Mouse (Mus musculus) adrenal gland (tissue): ENCODE data around the gene Pou6f2.

Experiments
- intact Hi-C: fragments of 180-260 bp; cut with DNase I; formaldehyde crosslinking; loops from one replicate; pipeline ENCODE4 v1.15.1; 2025
- long read RNA-seq, 2 experiments: library from polyadenylated mRNA; unstranded; transcript quantifications; one replicate each; pipeline ENCODE4 v2.0.0; 2020; ENCODE audit warnings: borderline replicate concordance in 1 of 2; ENCODE audit not compliant: insufficient replicate concordance in 1 of 2

Gene Pou6f2
- long read RNA-seq, experiment 1: 0 reads
- long read RNA-seq, experiment 2, partial matches to known transcripts: 0 of 1 reads
- long read RNA-seq, experiment 2, other reads (novel, unspliced or antisense): 1 of 1 reads

DNA sequence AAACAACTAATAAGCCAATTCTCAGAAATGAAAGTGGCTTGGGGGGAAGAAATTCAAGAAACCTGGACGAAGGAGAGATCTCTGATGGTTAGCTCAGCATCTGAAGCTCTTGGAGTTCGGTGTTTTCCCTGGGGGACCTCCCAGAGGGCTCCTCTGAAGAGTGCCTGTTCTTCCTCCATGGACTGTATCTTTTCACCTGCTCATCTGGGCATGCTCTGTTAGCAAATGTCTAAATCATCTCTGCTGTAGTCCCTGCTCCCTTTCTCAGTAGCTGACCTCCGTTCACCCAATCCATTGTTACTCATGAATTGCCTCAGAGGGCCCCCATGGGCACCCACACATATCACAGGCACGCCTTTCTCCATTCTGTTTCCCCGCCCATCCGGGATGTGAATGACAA, at the start of gene Pou6f2:
Pou6f2 (minus strand) TSS at position 101 of the 400 bp plus-strand sequence.
- intact Hi-C loops: no loop called here

GRCm38 (mm10) chr13:18439858-18440257, 42.4 kb upstream of the Pou6f2 start:
- intact Hi-C loops: no loop called here

- intact Hi-C loops: no loop called here
Measured at GRCm38 (mm10) chr13:18387673-18388072, 9.8 kb downstream of the Pou6f2 start.

DNA sequence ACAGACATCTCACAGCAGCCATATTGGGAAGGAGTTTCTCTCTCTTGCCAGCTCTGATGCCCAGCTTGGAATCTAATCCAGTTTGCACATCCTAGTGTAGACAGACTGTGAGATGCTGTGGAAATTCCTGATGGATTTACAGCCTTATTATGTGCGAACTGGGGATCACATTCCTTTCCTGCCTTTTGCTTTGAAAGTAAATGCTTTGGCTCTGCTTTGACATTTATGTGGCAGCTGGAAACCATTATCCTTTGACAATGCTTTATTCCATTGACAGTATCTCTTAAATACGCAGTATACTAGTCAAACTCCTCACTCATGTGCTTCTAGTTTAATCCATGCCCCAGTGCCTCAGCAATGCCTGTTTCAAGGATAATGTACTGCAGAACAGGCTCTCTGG, 34.1 kb downstream of the Pou6f2 start:
- intact Hi-C loops: no loop called here

- intact Hi-C loops: no loop called here
Measured at GRCm38 (mm10) chr13:18344580-18345333, 52.7 kb downstream of the Pou6f2 start.

- intact Hi-C loops: no loop called here
Measured at GRCm38 (mm10) chr13:18338910-18339501, 58.5 kb downstream of the Pou6f2 start.

GRCm38 (mm10) chr13:18338022-18338421, 59.5 kb downstream of the Pou6f2 start:
- intact Hi-C loops: no loop called here

- intact Hi-C loops: no loop called here
Measured at GRCm38 (mm10) chr13:18334035-18334434, 63.5 kb downstream of the Pou6f2 start.

GRCm38 (mm10) chr13:18332596-18332995, 64.9 kb downstream of the Pou6f2 start:
- intact Hi-C loops: no loop called here

- intact Hi-C loops: no loop called here
Measured at GRCm38 (mm10) chr13:18323980-18324678, 73.4 kb downstream of the Pou6f2 start.

GRCm38 (mm10) chr13:18323407-18323806, 74.1 kb downstream of the Pou6f2 start:
- intact Hi-C loops: no loop called here

- intact Hi-C loops: no loop called here
Measured at GRCm38 (mm10) chr13:18312613-18313012, 84.9 kb downstream of the Pou6f2 start.

DNA sequence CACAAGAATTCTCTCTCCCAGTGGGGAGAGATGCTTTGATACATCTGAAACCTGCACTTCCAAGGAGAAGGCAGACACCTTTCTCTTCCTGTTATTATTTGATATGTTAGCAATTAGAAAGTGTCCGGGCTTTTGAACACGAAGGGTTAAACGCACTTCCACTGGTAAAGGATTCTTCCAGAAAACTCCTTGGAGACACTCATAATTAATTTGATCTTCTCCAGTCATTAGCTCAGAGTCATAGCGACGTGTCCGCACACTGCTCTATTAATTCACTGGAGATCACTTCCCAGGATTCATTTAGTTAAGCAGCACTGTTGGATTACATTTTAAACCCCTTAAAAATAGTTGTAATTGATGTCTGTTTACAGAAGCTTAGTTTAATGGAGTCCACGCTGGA, 88.5 kb downstream of the Pou6f2 start:
- intact Hi-C loops: no loop called here

- intact Hi-C loops: no loop called here
Measured at GRCm38 (mm10) chr13:18306506-18307145, 90.9 kb downstream of the Pou6f2 start.

- intact Hi-C loops: no loop called here
Measured at GRCm38 (mm10) chr13:18299966-18300365, 97.5 kb downstream of the Pou6f2 start.

DNA sequence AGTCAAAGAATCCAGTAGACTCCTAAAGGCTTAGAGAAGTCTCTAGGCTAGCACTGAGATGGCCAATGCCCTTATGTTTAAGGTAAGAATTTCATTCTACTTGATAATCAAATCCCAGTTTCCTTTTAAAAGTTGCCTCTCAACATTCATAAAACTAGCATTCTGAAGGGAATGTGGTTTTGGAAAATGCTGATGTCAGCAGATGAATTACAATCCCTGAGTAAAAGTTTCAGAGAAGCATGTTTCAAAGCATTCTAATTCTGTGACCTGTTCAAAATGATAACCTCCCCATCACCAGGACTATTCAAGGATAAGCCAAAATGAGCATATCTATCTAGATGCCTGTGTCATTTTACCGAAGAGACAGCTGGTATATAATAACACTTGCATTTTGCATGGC, 104.0 kb downstream of the Pou6f2 start:
- intact Hi-C loops: no loop called here

DNA sequence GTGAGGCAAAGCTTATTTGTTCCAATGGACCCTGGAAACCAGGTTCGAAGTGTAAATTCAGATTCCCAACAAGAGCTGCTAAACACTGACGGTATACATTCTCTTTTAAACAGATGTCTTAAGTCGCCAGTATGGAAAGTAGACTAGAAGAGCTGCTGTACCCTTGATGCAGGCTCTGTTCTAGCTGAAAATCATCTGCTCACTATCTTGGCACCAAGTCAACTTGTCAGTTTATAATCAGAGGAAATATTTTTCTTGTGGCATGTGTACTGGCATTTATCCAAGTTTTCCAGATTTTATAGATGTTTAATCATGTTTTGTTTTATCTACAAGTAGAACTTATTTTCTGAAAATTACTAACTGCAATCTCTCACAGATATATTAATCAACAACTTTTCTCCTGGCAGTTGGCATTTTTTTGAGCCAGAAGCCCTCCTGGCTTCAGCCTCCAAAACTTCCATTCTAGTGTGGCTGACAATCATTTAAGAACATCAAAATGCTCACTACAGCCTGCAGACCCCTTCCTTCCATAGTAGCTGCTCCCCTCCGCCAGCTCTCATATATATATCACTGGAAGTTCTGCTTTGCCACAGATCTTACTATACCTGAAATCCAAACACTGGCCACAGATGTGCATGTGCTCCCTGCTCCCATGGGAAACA, 107.1 kb downstream of the Pou6f2 start:
- intact Hi-C loops: no loop called here

GRCm38 (mm10) chr13:18287536-18287935, 110.0 kb downstream of the Pou6f2 start:
- intact Hi-C loops: no loop called here

DNA sequence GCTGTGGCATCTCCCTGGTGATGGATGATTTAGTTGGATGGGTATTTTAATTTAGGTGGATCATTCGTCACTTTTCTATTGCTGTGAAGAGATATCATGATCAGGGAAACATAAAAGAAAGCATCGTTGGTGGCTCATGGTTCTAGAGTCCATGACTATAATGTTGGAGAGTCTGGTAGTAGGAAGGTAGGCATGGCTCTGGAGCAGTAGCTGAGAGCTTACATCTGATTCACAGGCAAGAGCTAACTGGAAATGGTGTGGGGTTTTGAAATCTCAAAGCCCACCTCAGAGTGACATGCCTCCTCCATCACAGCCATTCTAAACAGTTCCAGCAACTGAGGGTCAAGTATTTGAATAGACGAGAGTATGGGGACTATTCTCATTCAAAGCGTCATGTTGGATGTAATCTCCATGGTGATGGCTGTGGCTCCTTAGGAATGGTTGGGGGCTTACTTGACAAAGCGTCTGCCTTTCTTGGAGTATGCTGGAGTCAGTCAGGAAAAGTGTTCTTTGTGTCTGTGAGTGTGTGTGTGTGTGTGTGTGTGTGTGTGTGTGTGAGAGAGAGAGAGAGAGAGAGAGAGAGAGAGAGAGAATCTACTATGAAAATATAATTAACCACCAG, 115.0 kb downstream of the Pou6f2 start:
- intact Hi-C loops: no loop called here

GRCm38 (mm10) chr13:18281084-18281483, 116.4 kb downstream of the Pou6f2 start:
- intact Hi-C loops: no loop called here

GRCm38 (mm10) chr13:18253131-18253530, 144.4 kb downstream of the Pou6f2 start:
- intact Hi-C loops: no loop called here
